Mouse (Mus musculus) heart, postnatal 0 days (tissue): ENCODE results near the gene Meis1.

Experiments used
- CTCF ChIP-seq: IDR thresholded peaks from 2 replicates; pipeline ENCODE4 v1.5.1; 2016; ENCODE audit warnings: antibody characterized with exemption, control low read depth, low read depth
- EP300 ChIP-seq: IDR thresholded peaks from 2 replicates; pipeline ENCODE4 v1.6.1; 2016; ENCODE audit warnings: antibody characterized with exemption, low read depth

DNA sequence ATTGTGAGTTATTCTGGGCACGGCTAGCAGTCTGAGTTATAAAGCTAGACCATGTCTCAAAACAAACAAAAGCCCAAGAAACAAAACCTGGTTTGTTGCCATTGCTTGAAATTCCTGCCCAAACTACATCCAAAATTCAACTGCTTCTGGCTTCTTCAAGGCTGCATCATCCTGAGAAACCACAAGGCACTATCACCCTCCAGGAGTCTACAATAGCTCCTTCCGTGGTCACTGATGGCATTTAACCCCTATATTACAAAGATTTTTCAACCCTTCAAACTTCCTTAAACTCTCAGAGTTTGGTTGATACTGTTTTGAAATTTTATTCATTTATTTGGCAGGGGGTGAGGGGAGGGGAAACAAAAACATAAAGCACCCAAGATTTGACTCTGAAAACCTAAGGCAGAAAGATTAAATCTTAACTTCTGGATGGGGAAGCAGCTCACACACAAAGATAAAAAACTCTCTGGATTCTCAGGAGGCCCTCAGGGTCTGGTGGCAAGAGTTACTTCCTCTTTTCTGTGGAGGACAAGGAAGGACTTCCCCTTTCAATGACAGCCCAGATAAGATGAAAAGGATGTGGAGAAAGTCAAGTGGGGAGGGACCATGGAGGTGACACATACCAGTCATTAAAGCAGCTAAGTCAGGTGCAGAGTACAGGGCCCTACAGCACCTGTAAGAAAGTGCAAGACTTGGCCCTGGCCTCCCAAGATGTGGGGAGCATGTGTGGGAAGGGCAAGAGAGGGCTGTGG, 94.0 kb downstream of the Meis1 start:
- no peak for TF ChIP-seq CTCF
- TF ChIP-seq EP300 = no peak
